Mouse (Mus musculus) layer of hippocampus, adult 2 months (tissue): Measurements from ENCODE around the gene Arnt2. TPM values are rescaled to one million over a fixed set of nuclear protein-coding genes. Genes with fewer than 3 reads are reported as not detected.

ENCODE experiments used
- DNase-seq, 2 experiments: peaks; one replicate each; pipeline ENCODE4 v3.0.0; 2022; ENCODE audit warnings: low spot score in 2 of 2
- H3K27ac ChIP-seq: fragments of 200-600 bp; 2 replicates; pipeline ENCODE4 v1.8.1; 2022
- H3K4me3 ChIP-seq: fragments of 200-600 bp; 2 replicates; pipeline ENCODE4 v1.8.1; 2022; ENCODE audit warnings: mild to moderate bottlenecking
- CTCF ChIP-seq: fragments of 200-600 bp; conservative IDR thresholded peaks from 2 replicates; pipeline ENCODE4 v1.8.1; 2022; ENCODE audit warnings: antibody characterized with exemption, mild to moderate bottlenecking, moderate library complexity
- total RNA-seq, 2 experiments: library from RNA; stranded (reverse); gene quantifications; 2 replicates each; pipeline ENCODE4 v1.2.3; 2021

Arnt2 gene
- total RNA-seq, 2 experiments from 2014 or later = 146 to 163 TPM

DNA sequence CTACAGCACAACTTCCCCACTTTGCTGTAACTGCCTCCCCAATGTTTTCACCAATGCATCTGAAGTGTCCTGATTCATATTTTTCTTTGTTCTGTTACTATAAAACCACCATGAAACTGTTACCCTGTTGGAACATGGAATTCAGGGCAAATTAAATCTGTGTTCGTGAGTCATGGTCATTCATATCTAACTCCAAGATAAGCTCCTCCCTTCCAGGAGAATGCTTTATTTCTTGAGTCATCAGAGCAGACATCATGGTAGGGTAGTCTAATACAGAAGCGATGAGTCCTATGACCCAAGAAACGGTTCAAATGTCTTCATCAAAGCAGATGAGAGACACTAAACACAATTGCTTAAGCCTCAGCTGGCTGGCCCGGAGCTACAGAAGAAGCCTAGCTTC, 25.2 kb downstream of the Arnt2 start:
- TF ChIP-seq CTCF = no peak
- Histone ChIP-seq H3K4me3 (no peak overlapping the region), H3K27ac (no peak overlapping the region)
- DNase-seq = no peak

DNA sequence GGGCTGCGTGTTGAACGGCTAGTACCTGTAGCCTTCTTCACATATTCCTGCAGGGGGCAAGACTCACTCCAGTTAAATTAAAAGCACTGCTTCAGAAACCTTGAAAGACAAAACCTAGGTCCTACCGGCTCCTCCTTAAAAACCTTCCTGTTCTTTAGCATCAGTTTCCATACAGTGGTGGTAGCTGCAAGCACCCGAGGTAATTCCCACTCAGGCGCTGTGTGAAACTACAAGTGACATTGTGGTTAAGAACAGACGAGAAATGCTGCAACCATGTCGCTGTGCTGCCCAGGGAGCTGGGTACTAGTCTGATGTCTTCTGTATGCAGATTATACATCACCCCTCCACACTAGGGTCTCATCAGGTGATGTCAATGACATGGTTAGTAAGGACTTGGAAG, 25.9 kb downstream of the Arnt2 start:
- Histone ChIP-seq H3K4me3 (no peak overlapping the region), H3K27ac (no peak overlapping the region)
- DNase-seq = no peak
- no peak for TF ChIP-seq CTCF

DNA sequence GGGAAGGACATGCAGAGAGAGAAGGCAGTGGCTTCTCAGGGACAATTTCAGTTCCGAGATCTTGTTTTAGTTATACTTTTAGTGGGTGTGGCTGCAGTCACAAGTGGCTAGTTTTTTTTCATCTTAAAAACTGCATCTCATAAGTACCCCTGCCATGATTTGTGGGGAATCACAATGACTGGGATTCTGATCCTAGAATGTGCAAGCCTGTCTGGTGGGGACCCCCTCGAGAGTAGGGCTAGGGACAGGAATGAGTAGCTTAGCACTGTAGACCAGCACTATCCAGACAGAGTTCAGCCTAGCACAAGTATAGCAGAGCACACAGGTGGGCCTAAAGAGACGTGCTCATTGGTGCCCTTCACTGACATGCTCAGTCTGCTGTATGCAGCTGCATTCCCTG, 27.6 kb downstream of the Arnt2 start:
- Histone ChIP-seq H3K4me3 (no peak overlapping the region), H3K27ac (no peak overlapping the region)
- TF ChIP-seq CTCF = no peak
- DNase-seq = no peak

DNA sequence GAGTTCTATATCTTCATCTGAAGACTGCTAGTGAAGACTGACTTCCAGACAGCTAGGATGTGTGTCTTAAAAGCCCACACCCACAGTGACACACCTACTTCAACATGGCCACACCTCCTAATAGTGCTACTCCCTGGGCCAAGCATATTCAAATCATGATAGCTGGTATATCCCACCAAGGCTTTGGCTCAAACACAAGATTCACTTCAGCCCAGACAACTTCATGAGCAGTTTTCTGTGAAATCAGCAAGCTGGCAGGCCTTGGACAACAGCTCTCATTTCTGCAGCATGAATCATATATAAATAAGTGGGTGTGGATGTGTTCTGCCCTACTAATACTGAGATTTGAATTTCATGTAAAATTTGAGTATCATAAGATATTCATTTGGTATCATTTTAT, 29.2 kb downstream of the Arnt2 start:
- H3K4me3 ChIP-seq = no peak overlapping the region
- TF ChIP-seq CTCF = no peak
- DNase-seq = no peak
- no peak overlapping the region for H3K27ac ChIP-seq

DNA sequence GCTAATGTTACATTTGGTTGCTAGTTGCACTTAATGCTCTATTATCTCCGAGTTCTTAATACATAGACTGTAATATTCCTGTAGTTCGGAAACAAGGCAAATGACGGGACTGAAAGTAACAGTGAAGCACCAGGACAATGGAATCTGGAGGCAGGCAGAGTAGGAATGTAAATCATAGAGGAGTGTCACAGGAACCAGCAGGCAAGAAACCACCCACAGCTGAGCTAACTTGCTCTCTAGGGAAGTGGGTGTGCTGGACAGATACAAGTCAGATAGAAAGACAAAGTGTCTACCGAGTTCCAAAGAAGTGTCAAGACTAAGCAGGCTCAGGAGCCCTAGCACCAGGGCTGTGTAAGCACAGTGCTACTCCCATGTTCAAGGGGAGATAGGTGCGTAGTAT, 32.6 kb downstream of the Arnt2 start:
- no peak overlapping the region for H3K4me3 ChIP-seq
- H3K27ac ChIP-seq = no peak overlapping the region
- DNase-seq = no peak
- TF ChIP-seq CTCF = no peak

DNA sequence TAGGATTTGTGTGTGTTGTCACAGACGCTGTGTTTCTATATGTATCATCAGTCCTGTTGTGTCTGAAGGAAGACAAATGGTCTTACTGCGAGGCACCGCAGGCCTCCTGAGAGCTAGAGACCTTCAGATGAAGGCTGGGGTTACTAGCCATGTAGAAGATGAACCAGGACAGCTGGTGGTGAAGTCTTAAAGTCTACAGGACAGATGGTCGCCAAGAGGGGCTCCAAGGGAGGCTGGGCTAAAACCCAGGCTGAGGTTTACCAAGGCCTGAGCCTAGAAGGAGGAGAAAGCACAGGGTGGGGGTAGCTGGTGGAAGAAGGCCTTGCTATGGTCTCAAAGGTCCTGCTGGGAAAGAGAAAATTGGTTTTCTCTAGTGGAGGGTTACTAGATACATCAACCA, 36.3 kb downstream of the Arnt2 start:
- Histone ChIP-seq H3K27ac (no peak overlapping the region), H3K4me3 (no peak overlapping the region)
- TF ChIP-seq CTCF = no peak
- no peak for DNase-seq

DNA sequence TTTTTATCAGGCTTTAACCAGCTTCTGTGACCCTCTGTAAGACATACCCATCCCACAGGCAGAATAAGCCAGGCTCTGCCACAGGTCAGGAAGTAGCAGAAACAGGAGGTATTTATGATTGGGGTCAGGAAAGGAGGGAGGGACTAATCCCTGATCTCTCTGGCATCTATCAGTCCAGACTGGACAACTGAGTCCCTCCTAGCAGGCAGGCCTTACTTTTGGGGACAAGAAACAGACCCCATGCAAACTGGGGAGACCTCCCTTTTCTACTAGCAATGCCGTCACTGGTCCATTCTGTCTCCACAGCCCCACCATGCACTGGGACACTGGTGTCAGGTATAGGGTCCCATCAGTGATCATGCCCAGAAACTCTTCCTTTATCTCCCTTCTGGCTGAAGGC, 37.1 kb downstream of the Arnt2 start:
- TF ChIP-seq CTCF = no peak
- no peak for DNase-seq
- Histone ChIP-seq H3K4me3 (no peak overlapping the region), H3K27ac (peak overlapping the region; percentile 82)

DNA sequence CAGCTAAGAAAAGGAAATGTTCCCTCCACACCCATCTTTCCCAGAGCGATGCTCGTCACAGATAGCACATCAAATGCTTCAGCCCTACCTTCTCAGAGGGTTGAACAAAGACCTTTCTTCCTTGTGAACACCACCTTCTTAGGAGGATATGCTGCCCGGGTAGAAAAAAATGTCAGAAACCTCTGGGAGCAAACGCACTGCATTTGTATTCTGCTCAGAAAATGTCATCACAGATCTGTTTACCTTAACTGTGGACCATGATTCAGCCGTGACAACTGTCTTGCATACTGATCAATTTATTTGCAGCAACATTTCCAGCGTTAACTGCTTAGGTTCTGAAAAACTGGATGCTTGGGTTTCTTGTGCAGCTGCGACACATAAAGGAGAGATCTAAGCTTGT, 37.7 kb downstream of the Arnt2 start:
- Histone ChIP-seq H3K27ac (peak overlapping the region; percentile 82), H3K4me3 (peak overlapping the region; percentile 31; the same call in 1 of the 2 replicates)
- no peak for TF ChIP-seq CTCF
- DNase-seq = peak in 1 of 2 experiments; percentile 41

DNA sequence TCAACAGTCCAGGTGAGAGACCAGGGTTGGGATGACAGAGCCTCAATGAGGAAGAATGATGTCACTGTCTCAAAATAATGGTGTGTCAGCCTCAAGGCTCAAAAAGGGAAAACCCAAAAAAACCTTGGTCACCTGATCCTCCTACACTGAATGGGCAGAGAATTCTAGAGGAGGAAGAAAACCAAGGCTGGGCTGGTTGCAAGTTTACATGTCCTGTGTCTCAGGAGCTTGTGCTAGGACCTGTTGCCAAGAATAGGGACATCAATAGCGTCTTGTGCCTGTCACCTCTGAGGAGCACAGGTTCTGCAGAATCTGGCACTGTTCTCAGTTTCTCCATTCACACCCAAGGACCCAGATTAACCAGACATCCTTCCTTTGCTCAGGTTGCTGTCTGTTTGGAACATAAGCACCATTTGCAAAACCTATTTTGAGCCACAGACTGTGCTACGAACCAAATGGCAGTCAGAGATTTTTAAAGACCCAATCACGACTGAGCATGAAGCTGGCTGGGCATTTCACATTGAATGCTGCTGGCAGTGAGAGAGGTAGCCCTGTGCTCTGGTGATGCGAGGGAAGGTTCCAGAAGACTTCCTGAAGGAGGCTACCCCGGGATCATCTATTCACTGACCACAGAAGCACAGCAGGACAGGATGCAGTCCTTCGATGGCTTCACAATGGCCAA, 38.9 kb downstream of the Arnt2 start:
- H3K27ac ChIP-seq = peak overlapping the region; percentile 82
- H3K4me3 ChIP-seq = peak overlapping the region; percentile 31; the same call in 1 of the 2 replicates
- DNase-seq = no peak
- TF ChIP-seq CTCF = no peak

DNA sequence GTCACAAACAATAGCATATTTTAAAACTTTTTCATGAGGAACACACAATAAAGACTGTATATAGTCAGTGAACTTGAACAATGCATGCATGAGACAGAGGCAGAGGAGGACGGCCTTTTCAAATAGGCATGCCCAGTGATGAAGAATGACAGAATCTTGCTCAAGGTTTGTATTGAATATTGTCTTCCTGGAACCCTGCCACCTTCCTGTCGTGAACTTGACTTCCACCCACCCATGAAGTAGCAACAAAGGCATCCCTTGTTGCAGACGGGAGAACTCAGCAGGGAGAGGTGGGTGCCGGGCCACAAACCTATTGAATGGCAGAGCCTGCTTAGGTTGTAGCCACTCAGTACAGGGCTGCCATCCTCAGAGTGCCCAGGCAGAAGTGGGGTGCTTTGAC, 43.7 kb downstream of the Arnt2 start:
- Histone ChIP-seq H3K27ac (no peak overlapping the region), H3K4me3 (no peak overlapping the region)
- no peak for DNase-seq
- TF ChIP-seq CTCF = no peak

DNA sequence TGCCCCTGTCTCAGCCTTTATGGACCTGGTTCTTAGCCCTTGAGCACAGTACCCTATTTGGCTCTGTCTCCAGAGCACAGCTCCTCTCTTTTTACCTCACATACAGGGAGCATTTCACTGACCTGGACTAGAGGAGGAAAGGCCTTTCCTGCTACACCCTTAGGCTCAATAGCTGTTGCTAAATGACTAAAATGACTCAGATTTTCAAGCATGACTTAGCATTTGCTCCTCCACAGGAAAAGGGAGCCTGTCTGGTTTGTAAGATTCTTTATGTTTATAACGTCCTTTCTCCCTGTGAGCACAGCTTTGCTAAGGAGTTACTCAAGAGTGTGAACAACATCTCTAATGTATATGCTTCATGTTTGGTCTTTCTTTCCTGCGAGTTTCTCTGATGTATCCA, 47.3 kb downstream of the Arnt2 start:
- no peak for TF ChIP-seq CTCF
- no peak overlapping the region for H3K27ac ChIP-seq
- H3K4me3 ChIP-seq = no peak overlapping the region

DNA sequence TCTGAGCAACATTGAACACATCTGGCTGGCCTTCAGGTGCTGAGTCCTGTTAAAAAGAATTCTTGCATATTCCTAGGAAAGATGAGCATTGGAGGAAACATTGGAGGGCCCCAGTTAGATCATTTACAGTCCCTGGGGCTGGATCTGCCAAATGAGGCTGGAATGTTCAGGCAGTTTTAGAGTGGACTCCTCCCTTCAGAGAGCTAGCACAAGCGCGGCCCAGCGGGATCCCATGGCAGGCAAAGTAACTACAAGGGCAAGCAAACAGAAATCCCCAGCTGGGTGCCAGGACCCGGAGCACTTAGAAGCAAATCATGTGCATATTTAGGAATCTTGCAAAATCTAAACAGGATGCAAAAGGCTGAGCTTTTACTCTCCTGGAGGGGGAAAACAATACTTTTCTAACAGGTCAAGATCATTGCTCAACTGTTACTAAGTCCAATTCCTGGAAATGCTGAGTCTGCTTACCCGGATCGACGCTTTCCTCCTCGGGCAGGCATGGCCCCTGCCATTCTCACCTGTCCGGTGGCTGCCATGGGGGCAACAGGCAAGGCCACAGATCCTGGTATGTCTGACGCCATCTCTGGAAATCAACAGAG, 48.8 kb downstream of the Arnt2 start:
- no peak for TF ChIP-seq CTCF
- no peak for DNase-seq
- Histone ChIP-seq H3K27ac (0 out of 2 replicates have a peak overlapping the region, but pooled peaks have one; percentile 7), H3K4me3 (no peak overlapping the region)

More for the DNA sequence above, 47.3 kb downstream of the Arnt2 start:
- no peak for DNase-seq

DNA sequence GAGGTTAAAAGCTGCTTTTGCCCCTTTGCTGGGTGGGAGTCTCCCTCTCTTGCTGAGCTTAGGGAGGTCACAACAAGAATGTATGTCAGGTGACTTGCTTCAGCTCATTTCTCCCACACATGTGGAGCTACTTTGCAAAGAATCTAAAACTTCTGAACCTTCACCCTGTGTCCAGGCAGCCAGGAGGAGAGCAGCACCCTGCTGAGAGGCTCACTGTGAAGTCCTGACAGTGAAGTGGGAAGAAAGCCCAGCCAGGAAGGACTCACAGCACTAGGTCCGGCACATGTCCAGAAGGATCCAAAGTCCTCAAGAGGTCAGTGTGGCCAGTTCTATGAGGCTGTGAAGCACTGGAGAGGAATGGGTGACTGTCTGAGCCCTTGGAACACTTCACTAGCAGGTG, 51.5 kb downstream of the Arnt2 start:
- DNase-seq = no peak
- no peak for TF ChIP-seq CTCF
- Histone ChIP-seq H3K27ac (peak overlapping the region; percentile 23; the same call in 1 of the 2 replicates), H3K4me3 (no peak overlapping the region)
